Mouse (Mus musculus) mouse embryonic stem cell (cell line): ENCODE results near the gene Ctnnal1.
"Not testable (repeated sequence)": the region's sequence is repeated elsewhere in the genome, so short reads cannot be mapped to it uniquely, and the experiment has no call there.

Source experiments
- in situ Hi-C, 2 experiments: fragments of 300-500 bp; cut with MboI; formaldehyde crosslinking; loops; 1 replicate in 1 of 2; 3 replicates in 1 of 2; pipeline ENCODE4 v1.14.3; 2019 to 2020; ENCODE audit warnings: low sequenced_read_pairs in 2 of 2, low pct_unique_long_range_greater_than_20kb in 1 of 2, mixed read lengths in 1 of 2; ENCODE audit not compliant: unreplicated experiment in 1 of 2

Ctnnal1 gene

DNA sequence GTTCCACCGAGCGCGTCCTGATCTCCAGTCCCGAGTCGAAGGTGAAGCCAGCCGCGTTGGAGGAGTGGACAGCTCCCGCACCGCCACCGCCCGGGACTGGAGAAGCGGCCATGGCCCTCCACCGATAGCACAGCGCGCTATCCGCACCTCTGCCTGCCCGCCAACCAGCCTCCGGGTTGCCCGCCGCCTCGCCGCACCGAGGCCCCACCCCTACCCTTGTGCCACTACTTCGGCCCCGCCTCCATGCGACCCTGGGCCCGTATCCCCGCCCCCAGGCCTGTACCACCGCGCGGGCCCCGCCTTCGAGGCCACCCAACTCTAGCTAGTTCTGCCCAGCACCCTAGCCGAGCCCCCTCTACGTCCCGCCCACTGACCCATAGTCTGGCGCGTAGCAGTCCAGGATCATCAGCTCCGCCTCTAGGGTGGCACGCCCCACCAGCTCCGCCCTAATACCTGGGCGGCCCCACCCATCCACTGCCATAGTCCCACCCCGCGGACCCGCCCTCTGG, at the start of gene Ctnnal1:
Gene Ctnnal1, minus strand, starts transcription at position 186 of the 509 bp plus-strand sequence.
- in situ Hi-C loops, result no loop called here

DNA sequence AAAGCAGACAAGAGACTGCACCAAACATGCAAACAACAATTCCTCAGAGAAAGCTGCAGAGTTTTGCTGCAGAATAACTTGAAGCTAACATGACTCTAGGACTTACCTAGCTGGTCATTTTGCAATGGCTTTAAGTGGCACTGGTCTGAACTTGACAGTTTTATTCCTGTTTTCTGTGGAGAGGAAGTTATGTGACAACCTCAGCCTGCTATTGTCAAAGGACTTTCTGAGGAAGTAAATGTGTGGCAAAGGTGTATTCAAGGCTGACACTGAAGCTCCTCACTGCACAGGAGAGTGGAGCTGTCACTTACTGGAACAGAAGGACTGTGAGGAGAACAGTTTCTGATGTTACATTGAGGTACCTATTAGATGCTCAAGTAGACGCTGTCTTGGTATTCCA, 49.8 kb upstream of the Ctnnal1 start:
- in situ Hi-C loops, result no loop called here

DNA sequence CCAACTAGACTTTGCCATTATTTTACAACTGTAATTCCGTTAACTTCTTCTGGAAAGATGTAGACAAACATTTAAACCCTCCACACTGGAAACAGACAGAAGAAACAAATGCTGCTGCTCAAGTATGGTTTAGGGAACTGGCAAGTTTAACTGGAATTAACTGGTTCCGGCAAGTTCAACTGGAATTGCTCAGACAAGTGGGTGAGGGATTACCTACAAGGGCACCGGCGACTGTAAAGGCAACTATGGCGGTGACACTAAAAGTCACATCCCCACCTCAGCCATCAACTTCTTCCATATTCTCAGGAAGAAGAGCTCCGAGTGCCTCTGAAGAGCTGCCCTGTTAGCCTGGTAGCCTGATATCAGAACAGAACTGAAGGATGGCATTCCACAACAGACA, 49.4 kb upstream of the Ctnnal1 start:
- in situ Hi-C loops, result no loop called here

DNA sequence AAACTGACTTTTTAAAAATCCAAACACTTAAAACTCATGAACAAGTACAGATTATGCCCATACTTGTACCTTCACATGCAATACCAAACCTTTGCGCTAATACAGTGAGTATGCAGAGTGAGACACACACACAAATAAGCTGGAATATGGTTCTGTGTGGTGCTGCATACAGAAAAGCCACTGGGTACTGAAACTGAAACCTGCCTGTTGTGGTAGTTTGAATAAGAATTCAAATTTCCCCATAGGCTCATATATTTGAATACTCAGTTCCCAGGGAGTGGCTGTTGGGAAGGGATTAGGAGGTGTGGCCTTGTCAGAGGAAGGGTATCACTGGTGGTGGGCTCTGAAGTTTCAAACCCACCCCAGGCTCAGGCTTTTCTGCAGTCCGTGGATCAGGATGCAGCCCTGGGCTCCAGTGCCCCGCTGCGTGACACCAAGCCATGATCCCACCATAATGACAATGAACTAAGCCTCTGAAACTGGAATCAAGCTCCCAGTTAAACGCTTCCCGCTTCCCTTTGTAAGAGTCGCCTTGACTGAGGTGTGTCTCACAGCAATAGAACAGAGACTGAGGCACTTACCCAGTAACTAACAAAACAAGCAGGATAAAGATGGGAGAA, 47.5 kb upstream of the Ctnnal1 start:
- in situ Hi-C loops, result no loop called here

DNA sequence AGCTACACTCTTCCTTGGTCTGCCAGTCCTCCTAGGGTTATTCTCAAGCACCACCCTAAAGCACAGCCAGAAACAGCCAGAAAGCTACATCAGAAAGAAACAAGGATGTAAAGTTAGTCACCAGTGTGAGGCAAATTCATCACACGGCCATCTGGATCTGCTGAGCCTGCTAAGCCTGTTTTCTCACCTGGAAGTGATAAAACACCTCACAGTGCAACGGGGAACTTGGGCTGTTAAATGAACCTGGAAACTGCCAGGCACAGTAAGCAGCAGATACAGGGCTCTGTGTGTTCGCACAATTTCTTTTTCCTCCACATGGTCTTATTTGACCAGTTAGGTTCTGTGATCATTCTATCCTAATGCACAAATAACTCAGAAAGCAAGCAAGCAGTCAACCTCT, 44.6 kb upstream of the Ctnnal1 start:
- in situ Hi-C loops, result no loop called here

DNA sequence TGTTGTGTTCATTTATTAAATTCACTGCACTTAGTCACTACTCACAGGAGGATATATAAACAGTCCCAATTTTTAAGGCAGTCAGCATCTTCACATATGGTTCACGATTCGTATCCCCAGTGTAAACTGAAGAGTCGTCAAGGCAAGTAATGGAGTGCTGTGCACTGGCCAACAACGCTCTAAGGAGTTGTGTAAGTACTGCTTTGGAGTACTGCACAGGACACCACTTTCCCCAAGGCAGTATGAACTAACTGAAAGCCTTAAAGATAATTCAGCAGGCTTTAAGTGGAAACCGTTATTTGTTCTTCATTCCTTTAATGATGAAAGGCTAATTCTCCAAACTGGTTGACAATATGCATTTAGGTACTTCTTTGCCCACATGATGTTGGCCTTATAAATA, 42.7 kb upstream of the Ctnnal1 start:
- in situ Hi-C loops, result no loop called here

DNA sequence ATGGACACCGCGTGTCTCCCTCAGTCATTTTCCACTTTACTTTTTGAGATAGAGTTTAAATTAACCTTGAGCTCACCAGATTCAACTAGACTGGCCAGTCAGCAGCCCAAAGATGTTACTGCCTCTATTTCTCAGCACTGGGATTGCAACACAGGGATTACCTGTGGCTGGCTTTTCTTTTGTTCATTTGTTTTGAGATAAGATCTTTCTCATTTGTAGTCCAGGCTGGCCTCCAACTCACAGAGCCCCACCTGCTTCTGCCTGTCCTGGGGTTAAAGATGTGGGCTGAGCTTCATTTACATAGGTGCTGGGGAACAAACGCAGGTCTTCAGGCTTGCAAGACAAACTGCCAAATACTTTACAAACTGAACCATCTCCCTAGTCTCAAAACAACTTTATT, 41.9 kb upstream of the Ctnnal1 start:
- in situ Hi-C loops, result no loop called here

DNA sequence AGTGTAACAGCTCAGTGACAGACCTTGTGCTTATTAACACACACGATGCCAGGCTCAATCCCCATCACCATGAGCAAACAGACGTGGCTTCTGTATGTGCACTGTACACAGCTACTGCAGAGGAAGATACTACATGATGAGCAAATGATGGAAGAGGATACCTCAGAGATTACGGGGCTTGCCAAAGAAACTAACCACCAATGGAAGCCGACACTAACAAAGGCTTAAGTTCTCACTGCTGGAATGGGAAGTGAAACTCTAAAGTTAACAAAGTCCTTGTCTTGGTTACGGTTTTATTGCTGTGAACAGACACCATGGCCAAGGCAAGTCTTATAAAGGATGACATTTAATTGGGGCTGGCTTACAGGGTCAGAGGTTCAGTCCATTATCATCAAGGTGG, 40.5 kb upstream of the Ctnnal1 start:
- in situ Hi-C loops, result no loop called here

DNA sequence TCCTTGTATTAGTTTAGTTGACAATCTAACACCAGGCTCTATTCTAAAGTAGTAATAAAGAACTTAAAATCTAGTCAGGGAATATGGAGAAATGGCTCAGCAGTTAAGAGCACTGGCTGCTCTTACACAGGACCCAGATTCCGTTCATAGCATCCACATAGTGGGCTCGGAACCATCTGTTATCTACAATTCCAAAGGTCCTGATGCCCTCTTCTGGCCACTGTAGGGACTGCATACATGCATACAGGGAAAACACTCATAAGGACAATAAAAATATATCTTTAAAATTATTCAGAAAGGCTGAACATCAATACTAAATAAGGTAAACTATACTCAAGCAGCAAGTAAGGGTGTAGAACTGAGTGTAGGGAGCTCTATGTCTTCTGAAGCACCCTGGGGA, 36.7 kb upstream of the Ctnnal1 start:
- in situ Hi-C loops, result no loop called here

DNA sequence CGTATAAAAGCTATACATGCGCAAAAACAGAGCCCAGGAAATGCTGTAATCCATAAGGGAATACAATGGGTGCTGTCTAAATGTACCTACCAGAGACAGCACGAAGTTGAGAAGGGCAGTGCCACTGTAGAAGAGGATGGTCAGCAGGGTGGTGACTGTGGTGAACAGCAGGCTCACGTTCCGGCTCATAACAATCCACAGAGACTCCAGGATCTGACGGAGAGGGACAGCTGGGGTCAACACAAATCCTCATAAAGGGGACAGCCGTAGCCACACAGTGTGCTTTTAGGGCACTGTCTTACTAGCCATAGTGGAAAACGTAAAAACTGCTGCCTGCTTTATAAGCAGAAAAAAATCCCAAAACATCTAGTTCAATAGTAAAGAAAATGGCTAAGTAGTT, 34.2 kb upstream of the Ctnnal1 start:
- in situ Hi-C loops, result no loop called here

DNA sequence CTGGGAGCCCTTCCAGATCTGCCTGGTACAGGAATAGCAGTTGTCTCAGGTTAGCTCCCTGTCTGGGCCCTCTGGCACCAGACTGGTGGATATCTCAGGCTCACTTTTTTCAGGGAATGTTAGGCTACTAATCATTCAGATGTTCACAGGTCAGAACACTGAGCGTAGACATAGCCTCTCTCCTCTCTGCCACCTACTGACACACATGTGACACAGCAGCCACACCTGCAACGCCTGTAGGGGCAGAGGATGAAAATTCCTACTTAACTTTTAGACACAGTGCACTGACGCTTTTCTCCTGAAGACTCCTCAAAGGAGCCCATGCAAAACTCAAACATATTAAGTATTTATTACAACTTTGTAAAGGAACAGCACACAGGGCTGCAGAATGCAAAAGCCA, 32.5 kb upstream of the Ctnnal1 start:
- in situ Hi-C loops, result no loop called here

DNA sequence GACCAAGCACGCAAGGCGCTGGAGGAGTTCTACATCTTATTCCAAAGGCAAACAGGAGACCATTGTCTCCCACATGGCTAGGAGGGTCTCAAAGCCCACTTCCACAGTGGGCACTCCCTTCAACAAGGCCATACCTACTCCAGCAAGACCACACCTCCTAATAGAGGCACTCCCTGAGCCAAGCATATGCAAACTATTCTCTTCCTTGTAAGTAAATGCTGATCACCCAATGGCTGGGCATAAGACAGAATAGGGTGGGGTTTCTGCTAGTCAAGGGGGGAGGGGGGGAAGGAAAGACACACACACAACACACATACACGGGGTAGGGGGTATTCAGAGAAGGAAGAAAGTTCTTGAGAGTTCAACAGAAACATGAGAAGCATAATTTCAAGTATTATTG, 29.2 kb upstream of the Ctnnal1 start:
- in situ Hi-C loops, result no loop called here

DNA sequence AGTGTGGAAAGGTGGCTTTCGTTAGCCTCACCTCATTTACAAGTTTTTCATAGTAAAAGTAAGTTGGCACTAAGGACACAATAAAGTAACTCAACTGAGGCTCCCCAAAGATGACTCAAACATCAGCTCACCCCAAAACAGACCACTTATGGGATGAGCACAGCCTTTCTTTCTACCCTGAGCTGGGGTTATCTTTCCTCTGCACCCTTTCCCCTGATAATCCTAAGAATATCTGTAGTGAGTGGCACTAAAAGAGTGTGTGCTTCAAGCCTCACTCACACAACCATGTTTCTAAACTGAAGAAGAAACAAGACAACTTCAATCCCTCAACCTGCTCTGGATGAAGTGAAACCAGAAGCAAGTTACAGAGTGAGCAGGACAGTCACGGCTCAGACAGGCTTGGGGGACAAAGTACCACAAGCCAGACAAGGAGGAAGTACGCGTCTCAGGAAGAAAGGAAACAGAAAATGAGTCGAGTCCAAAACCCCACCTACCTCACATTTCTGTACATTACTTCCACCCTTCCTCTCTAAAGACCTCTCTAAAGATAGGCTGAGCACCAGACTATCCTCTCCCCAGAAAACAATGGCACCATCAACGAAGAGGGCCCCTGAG, 27.6 kb upstream of the Ctnnal1 start:
- in situ Hi-C loops, result no loop called here

DNA sequence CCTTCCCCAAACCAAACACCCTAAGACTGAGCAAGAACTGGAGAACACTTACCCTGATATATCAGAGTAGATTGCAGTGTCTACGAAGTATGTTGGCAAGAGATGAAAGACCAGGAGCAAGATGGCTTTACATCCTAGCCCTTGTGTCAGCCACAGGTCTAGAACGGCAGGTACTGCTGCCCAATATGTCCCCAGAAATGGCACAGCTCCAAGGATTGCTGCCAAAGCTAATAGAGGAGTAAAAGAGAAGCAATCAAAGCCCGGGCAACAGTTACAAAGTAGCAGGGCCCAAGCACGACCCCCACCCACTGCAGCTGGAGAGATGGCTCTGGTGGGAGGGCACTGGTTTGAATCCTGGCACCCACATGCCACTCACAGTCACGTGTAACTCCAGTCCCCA, 23.5 kb upstream of the Ctnnal1 start:
- in situ Hi-C loops, result no loop called here

DNA sequence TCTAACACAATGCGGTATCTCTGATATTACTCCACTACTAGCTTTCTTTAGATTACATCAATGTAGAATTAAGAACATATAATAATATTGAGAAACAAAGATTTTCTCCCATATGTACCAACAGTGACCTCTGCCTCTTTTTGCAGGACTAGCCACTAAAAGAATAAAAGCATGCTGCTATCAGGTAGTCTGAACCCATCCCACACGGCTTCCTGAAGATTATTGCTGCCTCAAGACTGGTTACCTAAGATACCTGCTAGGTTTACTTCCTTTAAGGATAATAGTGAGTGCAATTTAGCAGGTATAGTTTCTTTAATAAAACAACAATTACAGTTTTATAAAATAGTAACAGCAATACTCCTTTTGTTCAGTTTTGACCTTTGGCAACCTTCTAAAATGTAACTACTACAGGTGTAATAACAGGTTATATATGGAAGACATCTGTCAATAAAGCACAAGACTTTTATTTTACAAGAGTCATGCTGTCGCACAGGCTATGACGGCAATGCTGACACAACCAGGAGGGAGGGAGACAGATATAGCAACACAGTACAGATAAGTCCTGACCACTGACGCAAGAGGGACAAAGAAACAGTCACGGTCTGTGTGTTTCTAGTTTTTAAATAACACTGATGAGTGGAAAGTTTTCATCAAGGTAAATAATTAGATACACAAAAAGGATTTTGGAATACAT, 21.4 kb upstream of the Ctnnal1 start:
- in situ Hi-C loops, result no loop called here

DNA sequence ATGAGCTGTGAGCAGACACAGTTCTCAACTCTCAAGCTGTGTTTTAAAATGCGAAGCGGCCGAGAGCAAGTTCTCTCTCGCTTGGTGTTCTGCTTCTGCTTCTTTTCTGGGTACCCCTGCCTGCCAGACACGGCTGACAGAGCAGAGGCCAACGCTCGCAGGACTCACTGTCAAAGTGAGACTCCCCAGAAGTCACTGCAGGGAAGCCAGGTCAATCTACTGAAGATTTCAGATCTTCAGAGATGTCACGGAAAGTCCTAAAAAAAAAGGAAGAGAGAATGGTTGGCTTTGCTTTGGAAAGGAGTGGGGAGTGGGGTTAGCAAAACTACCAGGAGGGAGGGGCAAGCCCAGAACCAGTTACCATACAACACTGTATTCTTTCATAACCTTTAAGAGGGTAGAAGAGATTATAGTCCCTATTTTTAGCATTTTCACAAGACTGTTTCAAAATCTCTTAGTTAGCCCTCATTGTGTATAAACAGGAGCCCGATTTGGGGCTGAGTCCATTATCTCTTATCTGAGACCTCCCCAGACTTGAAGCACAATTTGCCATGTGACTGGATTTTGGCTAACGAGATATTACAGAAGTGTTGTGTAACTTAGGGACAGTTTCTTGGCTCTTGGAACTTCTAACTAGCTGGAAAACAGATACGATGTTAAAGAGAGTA, 15.2 kb upstream of the Ctnnal1 start:
- in situ Hi-C loops, result no loop called here

DNA sequence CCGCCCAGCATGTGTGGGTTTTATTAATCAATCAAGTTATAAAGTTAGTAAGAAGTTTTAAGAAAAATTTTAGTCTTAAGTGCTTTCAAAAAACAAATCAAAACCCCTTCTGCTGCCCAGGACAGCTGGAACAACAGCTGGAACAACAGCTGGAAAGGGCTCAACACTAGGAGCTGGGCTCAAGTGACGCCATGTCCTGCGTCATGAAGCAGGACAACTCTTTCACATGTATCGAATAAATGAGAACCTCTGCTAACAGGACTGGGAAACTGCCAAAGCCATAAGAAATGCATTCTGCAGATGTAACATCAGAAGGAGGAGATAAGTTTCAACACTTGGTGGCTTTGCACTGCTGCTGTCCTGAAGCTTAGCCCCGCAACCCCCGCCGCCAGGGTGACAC, 14.0 kb upstream of the Ctnnal1 start:
- in situ Hi-C loops, result no loop called here

DNA sequence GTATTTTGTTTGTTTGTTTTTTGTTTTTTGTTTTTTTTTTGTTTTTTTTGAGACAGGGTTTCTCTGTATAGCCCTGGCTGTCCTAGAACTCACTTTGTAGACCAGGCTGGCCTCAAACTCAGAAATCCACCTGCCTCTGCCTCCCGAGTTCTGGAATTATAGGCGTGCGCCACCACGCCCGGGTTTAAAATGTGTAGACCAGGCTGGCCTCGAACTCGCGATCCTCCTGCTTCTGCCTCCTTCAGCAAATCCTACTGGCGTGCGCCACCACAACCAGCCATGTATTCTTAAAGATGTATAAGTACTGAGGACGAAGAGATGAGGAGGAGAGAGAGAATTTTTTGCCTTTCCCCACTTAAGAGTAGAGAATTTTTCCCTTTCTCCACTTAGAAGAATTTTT, 5.6 kb upstream of the Ctnnal1 start:
- in situ Hi-C loops, result not testable (repeated sequence)

DNA sequence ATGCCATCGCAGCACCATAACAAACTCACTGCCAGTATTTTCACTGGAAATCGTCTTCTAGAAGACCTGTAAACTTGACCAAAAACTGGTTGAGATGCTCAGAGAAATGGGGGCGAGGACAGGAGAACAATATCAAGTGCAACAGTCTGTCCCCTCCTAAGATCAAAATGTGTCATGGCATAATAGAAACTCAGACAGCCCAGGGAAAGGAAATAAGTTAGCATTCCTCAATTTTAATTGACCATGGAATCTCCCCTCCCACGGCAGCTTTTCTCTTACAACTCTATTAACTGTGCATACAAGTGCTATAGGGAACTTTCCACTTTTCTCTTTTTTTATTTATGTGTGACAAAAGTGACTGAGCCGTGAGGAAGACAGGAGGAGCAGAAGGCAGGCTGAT, 2.8 kb upstream of the Ctnnal1 start:
- in situ Hi-C loops, result no loop called here
